Mouse (Mus musculus): Measurements from ENCODE around the gene St3gal2. TPM values are rescaled to one million over a fixed set of nuclear protein-coding genes. Genes with fewer than 3 reads are reported as not detected.

Gene St3gal2
- total and polyA plus RNA-seq, 3 experiments: 16.9 to 44.5 (median 17.0) TPM

Other genes starting within 250 kb of the St3gal2 start
- 0.42 and 0.64 TPM in 2 replicates for gene Mtss1l, start 198.4 kb upstream of the St3gal2 start, total RNA-seq (2012; rRNA removed)
- not detected in 2 replicates for gene Mtss1l, start 198.4 kb upstream of the St3gal2 start, total RNA-seq (2014; rRNA removed)
- 0.66 and 0.79 TPM in 2 replicates for gene Mtss1l, start 198.4 kb upstream of the St3gal2 start, polyA plus RNA-seq (2012; ENCODE audit: insufficient read length, low read depth)
- 0.21 TPM in 1 of 2 replicates, not detected in the other for gene Il34, start 114.0 kb upstream of the St3gal2 start, total RNA-seq (2012; rRNA removed)
- gene Il34, start 114.0 kb upstream of the St3gal2 start, total RNA-seq (2014; rRNA removed): not detected in 2 replicates
- gene Il34, start 114.0 kb upstream of the St3gal2 start, polyA plus RNA-seq (2012; ENCODE audit: insufficient read length, low read depth): not detected in 2 replicates
- 35.2 and 36.4 TPM in 2 replicates for gene Cog4, start 73.3 kb upstream of the St3gal2 start, total RNA-seq (2012; rRNA removed)
- gene Cog4, start 73.3 kb upstream of the St3gal2 start, total RNA-seq (2014; rRNA removed): 24.4 and 27.5 TPM in 2 replicates
- 24.9 and 27.5 TPM in 2 replicates for gene Cog4, start 73.3 kb upstream of the St3gal2 start, polyA plus RNA-seq (2012; ENCODE audit: insufficient read length, low read depth)
- 136 and 163 TPM in 2 replicates for gene Sf3b3, start 73.1 kb upstream of the St3gal2 start, total RNA-seq (2012; rRNA removed)
- 137 and 139 TPM in 2 replicates for gene Sf3b3, start 73.1 kb upstream of the St3gal2 start, total RNA-seq (2014; rRNA removed)
- 206 and 213 TPM in 2 replicates for gene Sf3b3, start 73.1 kb upstream of the St3gal2 start, polyA plus RNA-seq (2012; ENCODE audit: insufficient read length, low read depth)
- 14.3 and 14.4 TPM in 2 replicates for gene Fuk, start 17.4 kb upstream of the St3gal2 start, total RNA-seq (2012; rRNA removed)
- gene Fuk, start 17.4 kb upstream of the St3gal2 start, total RNA-seq (2014; rRNA removed): 6.6 and 6.8 TPM in 2 replicates
- 6.4 and 7.0 TPM in 2 replicates for gene Fuk, start 17.4 kb upstream of the St3gal2 start, polyA plus RNA-seq (2012; ENCODE audit: insufficient read length, low read depth)
- gene Ddx19a, start 77.9 kb downstream of the St3gal2 start, total RNA-seq (2012; rRNA removed): 28.8 and 36.4 TPM in 2 replicates
- gene Ddx19a, start 77.9 kb downstream of the St3gal2 start, total RNA-seq (2014; rRNA removed): 19.0 and 23.1 TPM in 2 replicates
- 96.5 and 107 TPM in 2 replicates for gene Ddx19a, start 77.9 kb downstream of the St3gal2 start, polyA plus RNA-seq (2012; ENCODE audit: insufficient read length, low read depth)
- 12.6 and 13.0 TPM in 2 replicates for gene Ddx19b, start 111.8 kb downstream of the St3gal2 start, total RNA-seq (2012; rRNA removed)
- 14.4 and 14.9 TPM in 2 replicates for gene Ddx19b, start 111.8 kb downstream of the St3gal2 start, total RNA-seq (2014; rRNA removed)
- gene Ddx19b, start 111.8 kb downstream of the St3gal2 start, polyA plus RNA-seq (2012; ENCODE audit: insufficient read length, low read depth): 13.5 and 14.1 TPM in 2 replicates
- 125 and 130 TPM in 2 replicates for gene Aars, start 113.2 kb downstream of the St3gal2 start, total RNA-seq (2012; rRNA removed)
- gene Aars, start 113.2 kb downstream of the St3gal2 start, total RNA-seq (2014; rRNA removed): 72.6 and 81.9 TPM in 2 replicates
- 142 and 171 TPM in 2 replicates for gene Aars, start 113.2 kb downstream of the St3gal2 start, polyA plus RNA-seq (2012; ENCODE audit: insufficient read length, low read depth)
- gene Exosc6, start 136.4 kb downstream of the St3gal2 start, total RNA-seq (2012; rRNA removed): 3.9 and 23.5 TPM in 2 replicates
- 20.3 and 24.3 TPM in 2 replicates for gene Exosc6, start 136.4 kb downstream of the St3gal2 start, total RNA-seq (2014; rRNA removed)
- gene Exosc6, start 136.4 kb downstream of the St3gal2 start, polyA plus RNA-seq (2012; ENCODE audit: insufficient read length, low read depth): 3.2 and 3.9 TPM in 2 replicates
- gene Clec18a, start 172.5 kb downstream of the St3gal2 start, total RNA-seq (2012; rRNA removed): not detected in 2 replicates
- gene Clec18a, start 172.5 kb downstream of the St3gal2 start, total RNA-seq (2014; rRNA removed): not detected in 2 replicates
- not detected in 2 replicates for gene Clec18a, start 172.5 kb downstream of the St3gal2 start, polyA plus RNA-seq (2012; ENCODE audit: insufficient read length, low read depth)
- 11.0 and 11.6 TPM in 2 replicates for gene Pdpr, start 174.7 kb downstream of the St3gal2 start, total RNA-seq (2012; rRNA removed)
- 8.0 and 8.3 TPM in 2 replicates for gene Pdpr, start 174.7 kb downstream of the St3gal2 start, total RNA-seq (2014; rRNA removed)
- gene Pdpr, start 174.7 kb downstream of the St3gal2 start, polyA plus RNA-seq (2012; ENCODE audit: insufficient read length, low read depth): 7.6 and 8.3 TPM in 2 replicates